Mouse (Mus musculus) brown adipose tissue, adult 24 weeks (tissue): ENCODE results near the gene Prnd. TPM values are rescaled to one million over a fixed set of nuclear protein-coding genes. Genes with fewer than 3 reads are reported as not detected.

Experiments used
- polyA plus RNA-seq: library from polyadenylated mRNA; stranded (reverse); fragments of >200 nt; gene quantifications from 2 replicates; pipeline ENCODE4 v1.2.4, GENCODE M21; 2012; ENCODE audit not compliant: missing spikeins, insufficient read depth, insufficient read length

Prnd gene
- polyA plus RNA-seq, 1 experiment = 0.71 TPM

Other genes starting within 250 kb of the Prnd start
- gene Erv3, start 91.1 kb upstream of the Prnd start, polyA plus RNA-seq = not detected in 2 replicates
- 105 and 119 TPM in 2 replicates for gene Prnp, start 40.9 kb upstream of the Prnd start, polyA plus RNA-seq
- not detected in 2 replicates for gene Prn, start 40.9 kb upstream of the Prnd start, polyA plus RNA-seq
- 7.8 and 18.5 TPM in 2 replicates for gene Rassf2, start 79.4 kb downstream of the Prnd start, polyA plus RNA-seq
- gene Slc23a2, start 194.2 kb downstream of the Prnd start, polyA plus RNA-seq = 4.5 and 12.3 TPM in 2 replicates